Mouse (Mus musculus): ENCODE measurements around the gene Hoxb4.

Hoxb4 gene

GRCm38 (mm10) chr11:96338957-96339855 is 21.1 kb downstream of the Hoxb4 start:
- DNase-seq: no peak

GRCm38 (mm10) chr11:96340698-96341365 is 22.8 kb downstream of the Hoxb4 start:
- no peak for DNase-seq

- peak; percentile 49 to 57 for DNase-seq
Observed at GRCm38 (mm10) chr11:96341701-96342575, 23.9 kb downstream of the Hoxb4 start.

- DNase-seq: no peak
Observed at GRCm38 (mm10) chr11:96342576-96342930, 24.5 kb downstream of the Hoxb4 start.

- no peak for DNase-seq
Observed at GRCm38 (mm10) chr11:96343206-96343745, 25.2 kb downstream of the Hoxb4 start.

GRCm38 (mm10) chr11:96344061-96344877 is 26.2 kb downstream of the Hoxb4 start:
- DNase-seq: no peak

GRCm38 (mm10) chr11:96344878-96345159 is 26.8 kb downstream of the Hoxb4 start:
- no peak for DNase-seq

GRCm38 (mm10) chr11:96345220-96345892 is 27.3 kb downstream of the Hoxb4 start:
- no peak for DNase-seq

GRCm38 (mm10) chr11:96345893-96346806 is 28.1 kb downstream of the Hoxb4 start:
- DNase-seq: no peak

- DNase-seq: no peak
Observed at GRCm38 (mm10) chr11:96346916-96347520, 29.0 kb downstream of the Hoxb4 start.

- DNase-seq: no peak
Observed at GRCm38 (mm10) chr11:96347717-96348116, 29.6 kb downstream of the Hoxb4 start.

GRCm38 (mm10) chr11:96348141-96348928 is 30.3 kb downstream of the Hoxb4 start:
- no peak for DNase-seq

GRCm38 (mm10) chr11:96348988-96349387 is 30.9 kb downstream of the Hoxb4 start:
- DNase-seq: no peak

- no peak for DNase-seq
Observed at GRCm38 (mm10) chr11:96349491-96350340, 31.6 kb downstream of the Hoxb4 start.

- no peak for DNase-seq
Observed at GRCm38 (mm10) chr11:96350341-96350624, 32.2 kb downstream of the Hoxb4 start, which contains the start of gene Hoxb2. Gene Hoxb2 (plus strand): TSS chr11:96350525.

- no peak for DNase-seq
Observed at GRCm38 (mm10) chr11:96350791-96351190, 32.7 kb downstream of the Hoxb4 start.

- DNase-seq: no peak
Observed at GRCm38 (mm10) chr11:96351312-96351711, 33.2 kb downstream of the Hoxb4 start.

GRCm38 (mm10) chr11:96351831-96352230 is 33.8 kb downstream of the Hoxb4 start:
- DNase-seq: peak in 1 of 2 experiments; percentile 65

Data from lung, adult 18-20 months (tissue).